15 mouse cellular contexts compared by ENCODE assay signal in the genomic region with DNA sequence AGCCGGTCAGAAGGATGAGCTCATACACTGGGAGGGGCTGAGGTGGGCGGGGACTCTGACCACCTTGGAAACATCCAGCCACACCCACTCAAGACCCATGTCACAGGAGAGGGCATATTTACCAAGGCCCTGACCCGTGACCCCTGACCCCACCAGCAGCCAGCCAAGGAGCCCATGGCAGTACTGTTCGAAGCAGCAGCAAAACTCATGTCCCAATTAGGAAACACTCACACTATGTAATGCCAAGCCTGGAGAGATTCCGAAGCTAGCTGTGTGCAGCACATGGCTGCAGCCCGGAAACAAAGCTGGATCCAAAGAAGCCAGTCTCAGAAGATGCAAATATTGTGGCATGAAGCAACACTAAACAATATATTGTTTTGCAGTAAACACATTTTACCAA.
"Had no signal": no experiment of that assay in that cellular context is flagged by ENCODE, and none has a peak within 500 bp of the region (broad histone marks: within the 10 kb centered on the region; RNA-seq: fewer than 3 reads in every experiment).

No protein-coding gene starts in this region.

- H3K4me3 ChIP-seq: layer of hippocampus, adult 2 months; limb, embryonic 13.5 days; liver, embryonic 15.5 days; midbrain, embryonic 13.5 days; neural tube, embryonic 15.5 days had no signal

- H3K36me3 ChIP-seq: limb, embryonic 13.5 days; liver, embryonic 15.5 days; midbrain, embryonic 13.5 days; neural tube, embryonic 15.5 days had no signal

- H3K9me3 ChIP-seq: limb, embryonic 13.5 days; liver, embryonic 15.5 days; midbrain, embryonic 13.5 days; neural tube, embryonic 15.5 days had no signal

- H3K4me2 ChIP-seq: limb, embryonic 13.5 days; liver, embryonic 11.5 days; liver, embryonic 15.5 days; midbrain, embryonic 13.5 days; neural tube, embryonic 15.5 days had no signal

- DNase-seq: kidney, adult 9 months; kidney, postnatal 4 days; lung, adult 2 months; lung, postnatal 36 days; right cerebral cortex, postnatal 25 days; thymus, postnatal 4 days had no signal

- H3K27me3 ChIP-seq: limb, embryonic 13.5 days; liver, embryonic 15.5 days; midbrain, embryonic 13.5 days; neural tube, embryonic 15.5 days had no signal

- ATAC-seq: lung, postnatal 0 days; midbrain, embryonic 13.5 days had no signal

- H3K27ac ChIP-seq: kidney, postnatal 0 days; layer of hippocampus, adult 2 months; limb, embryonic 13.5 days; liver, embryonic 15.5 days; midbrain, embryonic 13.5 days; neural tube, embryonic 15.5 days; stomach, postnatal 0 days had no signal

- H3K4me1 ChIP-seq: limb, embryonic 13.5 days; liver, embryonic 15.5 days; neural tube, embryonic 15.5 days had no signal

- H3K9ac ChIP-seq: limb, embryonic 13.5 days; liver, embryonic 15.5 days; midbrain, embryonic 13.5 days; neural tube, embryonic 15.5 days had no signal
